Mouse (Mus musculus) olfactory bulb, adult 2 months (tissue): Measurements from ENCODE around the gene Tirap. TPM values are rescaled to one million over a fixed set of nuclear protein-coding genes. Genes with fewer than 3 reads are reported as not detected.

ENCODE experiments used
- H3K27ac ChIP-seq: fragments of 200-500 bp; 2 replicates; pipeline ENCODE4 v1.5.1; 2012; ENCODE audit warnings: low read depth, low read length; ENCODE audit not compliant: insufficient read depth
- H3K4me1 ChIP-seq: fragments of 200-500 bp; 2 replicates; pipeline ENCODE4 v1.6.1; 2012; ENCODE audit warnings: low read length; ENCODE audit not compliant: control insufficient read depth, insufficient read depth
- H3K4me3 ChIP-seq: fragments of 200-500 bp; 2 replicates; pipeline ENCODE4 v1.5.1; 2012; ENCODE audit warnings: mild to moderate bottlenecking, low read depth, low read length, moderate library complexity; ENCODE audit not compliant: insufficient read depth
- CTCF ChIP-seq: fragments of 200-500 bp; IDR thresholded peaks from 2 replicates; pipeline ENCODE4 v1.5.1; 2012; ENCODE audit warnings: low read depth, mild to moderate bottlenecking, low read length, moderate library complexity; ENCODE audit not compliant: insufficient read depth
- POLR2A ChIP-seq: fragments of 200-500 bp; IDR thresholded peaks from 2 replicates; pipeline ENCODE4 v1.6.1; 2012; ENCODE audit warnings: mild to moderate bottlenecking, low read depth, low read length, moderate library complexity; ENCODE audit not compliant: insufficient read depth
- WGBS: fragments of 180-500 bp; shearing (Covaris S2); methylation state at CpG from one replicate; pipeline ENCODE4 v1.1.7; 2018; 5-methylcytosine and 5-hydroxymethylcytosine counted together
- polyA plus RNA-seq: library from polyadenylated mRNA; stranded (reverse); fragments of >200 nt; gene quantifications from 2 replicates; pipeline ENCODE4 v1.2.4, GENCODE M21; 2012; ENCODE audit warnings: low replicate concordance; ENCODE audit not compliant: missing spikeins, insufficient read depth, insufficient read length

The Tirap gene
- polyA plus RNA-seq, 1 experiment = not detected

DNA sequence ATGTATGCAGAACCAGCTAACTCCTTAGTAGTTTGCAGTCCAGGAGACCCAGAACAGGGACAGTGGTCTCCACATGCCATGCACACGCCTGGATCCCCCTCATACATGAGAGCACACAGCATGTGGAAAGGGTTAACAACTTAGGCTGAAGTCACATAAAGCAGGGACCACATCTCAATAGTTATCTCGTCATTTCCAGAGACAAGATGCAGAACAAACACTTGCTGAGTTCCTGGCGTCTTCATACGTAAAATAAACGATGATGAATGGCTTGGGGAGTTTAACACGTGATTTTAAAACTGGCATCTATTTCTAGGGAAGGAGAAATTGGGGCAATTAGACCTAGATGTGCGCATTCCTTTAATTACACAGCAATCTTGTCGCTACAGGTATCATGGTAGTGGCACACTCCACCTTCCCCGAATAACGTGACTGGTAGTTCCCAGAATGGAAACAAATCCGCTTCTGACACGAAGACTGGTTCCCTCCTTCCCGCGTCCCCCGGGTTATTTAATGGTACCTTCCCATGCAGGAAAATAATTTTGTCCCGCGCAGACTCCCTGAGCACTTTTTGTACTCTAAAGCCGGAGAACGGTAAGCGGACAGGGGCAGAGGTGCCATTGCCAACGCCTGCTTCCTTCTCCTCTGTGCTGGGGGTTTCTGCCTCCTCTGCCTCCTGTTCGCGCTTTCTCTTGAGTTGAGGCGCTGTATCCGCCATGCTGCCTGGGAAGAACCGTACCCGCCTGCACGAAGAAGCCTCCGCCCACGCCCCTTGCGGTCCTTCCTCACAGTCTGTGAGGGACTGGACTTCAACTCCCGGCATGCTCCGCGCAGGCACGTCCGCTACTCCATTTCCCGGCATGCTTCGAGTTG is 24.6 kb downstream of the Tirap start, which contains the start of gene Dcps:
Gene Dcps (minus strand): TSS at position 811 of the 873 bp plus-strand sequence.
- WGBS = 0% methylated on average over 38 of the region's 38 CpGs
- Histone ChIP-seq H3K4me1 (0 out of 2 replicates have a peak, but pooled peaks cover 2% of the 10 kb centered on the region), H3K4me3 (peak within 1 kb of the TSS; percentile 62), H3K27ac (peak within 1 kb of the TSS; percentile 76)
- TF ChIP-seq POLR2A = peak; percentile 78
- no peak for TF ChIP-seq CTCF

DNA sequence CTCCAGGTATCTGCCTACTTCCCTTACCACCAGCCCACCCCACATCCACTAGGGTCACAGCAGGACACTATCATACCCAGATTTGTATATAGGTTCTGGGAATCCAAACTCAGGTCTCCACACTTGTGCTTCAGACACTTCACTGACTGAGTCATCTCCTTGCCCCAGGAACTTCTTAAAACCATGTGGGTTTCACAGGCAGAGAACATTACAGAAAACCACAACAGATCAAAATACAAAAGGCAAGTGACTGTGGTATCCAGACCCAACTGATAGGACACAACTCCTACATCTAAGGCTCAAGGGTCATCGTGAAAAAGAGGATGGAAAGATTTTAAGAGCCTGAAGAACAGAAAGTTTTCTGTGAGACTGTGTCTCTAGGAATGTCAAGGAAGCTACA is 26.8 kb downstream of the Tirap start:
- H3K4me1 ChIP-seq = 0 out of 2 replicates have a peak, but pooled peaks cover 2% of the 10 kb centered on the region
- 85% methylated on average over 1 of the region's 1 CpGs for WGBS
- no peak overlapping the region for H3K27ac ChIP-seq
- TF ChIP-seq POLR2A (no peak), CTCF (no peak)
- H3K4me3 ChIP-seq = no peak overlapping the region

DNA sequence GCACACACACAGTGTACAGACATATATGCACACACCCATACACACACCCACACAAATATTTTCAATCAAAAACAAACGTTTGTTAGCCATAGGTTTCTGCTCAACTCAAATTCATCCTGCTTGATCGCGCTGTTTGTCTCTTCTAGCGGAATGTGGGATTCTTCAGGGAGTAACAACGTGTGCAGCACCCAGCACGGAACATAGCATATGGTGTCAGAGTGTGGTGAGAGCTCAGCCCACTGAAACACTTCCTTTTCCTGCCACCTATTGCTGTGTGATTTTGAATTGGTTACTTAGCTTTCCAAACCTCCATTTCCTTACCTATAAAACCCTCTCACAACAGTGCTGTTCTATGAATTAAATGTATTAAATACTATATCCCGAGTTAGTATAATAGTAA is 30.0 kb downstream of the Tirap start:
- Histone ChIP-seq H3K27ac (no peak overlapping the region), H3K4me1 (0 out of 2 replicates have a peak, but pooled peaks cover under 1% of the 10 kb centered on the region), H3K4me3 (no peak overlapping the region)
- 92% methylated on average over 7 of the region's 7 CpGs for WGBS
- no peak for TF ChIP-seq POLR2A
- no peak for TF ChIP-seq CTCF

DNA sequence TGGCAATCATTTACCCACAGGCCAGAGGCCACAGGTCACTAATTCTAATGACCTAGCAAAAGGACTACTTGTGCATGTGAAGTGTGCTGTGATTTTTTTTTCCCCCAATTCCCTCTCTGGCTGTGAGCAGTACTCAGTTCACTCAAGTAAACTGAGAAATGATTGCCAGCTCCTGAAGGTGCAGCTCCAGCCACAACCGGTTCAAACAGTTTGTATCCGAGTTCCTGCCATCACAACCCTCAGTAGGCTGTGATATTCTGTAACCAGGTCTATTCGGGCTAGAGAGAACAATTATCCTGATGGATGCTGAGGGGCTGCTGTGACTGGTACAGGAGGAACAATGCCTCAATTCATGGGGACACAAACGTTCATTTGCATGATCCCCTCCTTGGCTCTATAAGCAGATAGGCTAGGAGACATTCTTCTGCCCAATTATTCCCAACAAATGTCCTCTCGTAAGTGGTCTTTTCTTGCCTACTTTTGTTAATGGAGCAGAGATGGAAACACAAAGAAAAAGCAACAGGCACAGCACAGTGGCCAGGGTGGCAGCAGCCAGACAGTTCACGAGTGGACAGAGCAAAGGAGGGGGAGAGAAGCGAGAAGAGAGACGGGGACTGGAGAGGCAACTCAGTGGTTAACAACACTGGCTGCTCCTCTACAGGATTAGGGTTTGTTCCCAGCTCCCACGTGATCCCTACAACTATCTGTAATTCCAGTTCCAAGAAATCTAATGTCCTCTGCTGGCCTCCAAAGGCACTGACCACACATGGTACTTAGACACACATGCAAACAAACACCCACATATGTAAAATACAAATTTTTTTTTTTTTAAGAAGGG is 33.1 kb downstream of the Tirap start:
- no peak for TF ChIP-seq POLR2A
- no peak for TF ChIP-seq CTCF
- WGBS = 47% methylated on average over 9 of the region's 9 CpGs
- Histone ChIP-seq H3K4me3 (no peak overlapping the region), H3K27ac (no peak overlapping the region), H3K4me1 (no peaks in the 10 kb centered on the region)

DNA sequence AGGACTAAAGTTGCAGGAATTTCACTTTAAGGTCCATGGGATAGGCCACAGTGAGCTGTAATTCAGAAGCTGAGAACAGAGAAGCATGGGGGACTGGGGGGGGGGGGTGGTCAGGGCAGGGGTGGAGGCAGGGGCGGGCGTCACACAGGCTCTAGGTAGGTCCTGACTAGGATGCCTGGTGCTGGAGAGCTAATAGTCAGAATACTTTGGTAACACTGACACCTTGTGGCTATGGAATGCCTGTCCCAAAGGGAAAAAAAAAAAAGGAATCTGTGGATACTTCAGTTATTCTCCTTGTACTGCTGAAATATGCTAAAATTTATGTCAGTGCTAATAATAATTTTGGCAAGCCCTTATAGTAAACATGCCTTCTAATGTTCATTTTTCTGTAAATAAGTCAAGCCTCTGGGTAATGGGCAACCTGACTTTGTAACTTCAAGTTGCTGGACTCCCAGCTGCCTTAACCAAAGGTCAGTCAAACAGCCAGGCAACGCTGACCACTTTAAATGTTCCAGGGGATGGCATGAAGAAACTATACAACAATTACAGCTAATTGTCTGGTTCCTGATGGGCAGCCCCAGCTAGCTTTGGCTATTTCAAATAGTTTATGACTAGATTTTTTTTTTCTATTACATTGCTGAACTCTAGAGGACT is 33.8 kb downstream of the Tirap start:
- Histone ChIP-seq H3K4me1 (no peaks in the 10 kb centered on the region), H3K27ac (no peak overlapping the region), H3K4me3 (no peak overlapping the region)
- TF ChIP-seq CTCF = no peak
- TF ChIP-seq POLR2A = no peak
- WGBS = 7% methylated on average over 3 of the region's 3 CpGs

DNA sequence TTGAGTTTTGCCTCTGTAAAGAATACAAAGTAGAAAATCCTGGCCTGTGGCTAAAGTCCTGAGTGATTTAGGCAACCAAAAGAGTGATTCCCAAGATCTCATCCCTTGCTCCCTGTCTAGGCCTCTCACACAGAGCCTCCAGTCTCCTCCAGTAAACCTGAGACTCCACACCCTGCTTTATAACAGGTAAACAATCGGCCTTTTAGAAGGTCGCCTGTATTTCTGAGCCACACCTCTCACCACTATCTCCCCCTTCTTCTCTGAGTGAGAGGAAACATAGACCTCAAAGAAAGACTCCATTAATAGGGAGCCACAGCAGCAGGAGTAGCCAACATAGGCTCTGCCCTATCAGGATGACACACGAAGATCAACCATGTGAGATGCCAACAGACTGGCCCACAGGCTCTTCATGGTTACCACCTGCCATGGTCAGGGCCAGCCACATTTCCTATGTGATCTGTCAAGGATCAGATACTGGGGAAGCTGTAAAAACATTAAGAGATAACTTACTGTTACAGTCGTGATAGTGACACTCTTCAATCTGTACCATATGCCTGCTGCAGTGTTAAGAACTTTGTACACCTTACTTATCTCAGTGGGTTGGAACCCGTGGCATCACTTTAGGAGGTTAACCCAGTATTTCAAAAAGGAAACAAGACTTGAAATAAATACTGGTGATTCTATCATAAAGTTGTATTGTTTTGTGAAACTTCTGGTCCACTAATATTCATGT is 35.8 kb downstream of the Tirap start:
- H3K27ac ChIP-seq = no peak overlapping the region
- no peaks in the 10 kb centered on the region for H3K4me1 ChIP-seq
- H3K4me3 ChIP-seq = no peak overlapping the region
- TF ChIP-seq POLR2A = no peak
- no peak for TF ChIP-seq CTCF
- 95% methylated on average over 5 of the region's 5 CpGs for WGBS

DNA sequence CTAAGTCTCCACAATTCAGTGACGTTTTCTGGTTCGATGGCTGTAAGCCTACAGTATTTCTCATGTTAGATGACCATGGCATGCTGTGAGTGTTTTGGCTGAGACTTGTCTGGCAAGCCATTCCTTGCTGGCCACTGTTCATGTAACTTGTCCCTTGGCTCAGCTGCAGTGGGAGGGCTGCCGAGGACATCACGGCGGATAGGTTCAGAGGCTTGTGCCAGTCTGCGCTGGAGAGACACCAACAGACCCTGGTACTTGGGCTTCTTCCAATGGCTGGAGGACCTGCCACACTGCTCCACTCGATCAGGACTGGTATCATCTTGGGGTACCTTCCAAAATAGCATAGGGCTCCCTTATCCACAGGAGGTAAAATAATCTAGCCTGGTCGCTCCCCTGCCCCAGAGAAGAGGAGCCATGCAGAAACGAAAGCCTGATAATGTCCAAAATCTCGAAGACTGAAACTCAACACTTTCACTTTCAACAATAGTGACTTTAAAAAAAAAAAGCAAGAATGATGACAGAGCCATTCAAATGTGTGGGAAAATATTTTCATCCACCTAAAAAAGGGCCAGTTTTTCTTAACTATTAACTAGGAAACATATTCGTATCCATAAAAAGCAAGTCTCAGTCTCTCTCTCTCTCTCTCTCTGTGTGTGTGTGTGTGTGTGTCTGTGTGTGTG is 36.9 kb downstream of the Tirap start:
- no peak overlapping the region for H3K27ac ChIP-seq
- no peaks in the 10 kb centered on the region for H3K4me1 ChIP-seq
- no peak overlapping the region for H3K4me3 ChIP-seq
- 70% methylated on average over 11 of the region's 11 CpGs for WGBS
- TF ChIP-seq CTCF = no peak
- no peak for TF ChIP-seq POLR2A
